Mouse (Mus musculus) brain, embryonic 14.5 days (tissue): Measurements from ENCODE around the gene Dtnb. TPM values are rescaled to one million over a fixed set of nuclear protein-coding genes. Genes with fewer than 3 reads are reported as not detected.
A peak's percentile ranks its signal among the peaks of the same experiment; 100 is the strongest.

Experiments
- DNase-seq: peaks from one replicate; pipeline ENCODE4 v3.0.0-alpha.2; 2011; ENCODE audit warnings: low read depth
- CTCF ChIP-seq: fragments of 200-500 bp; IDR thresholded peaks from 2 replicates; pipeline ENCODE4 v1.5.1; 2012; ENCODE audit warnings: inconsistent platforms, mild to moderate bottlenecking, moderate library complexity, borderline replicate concordance; ENCODE audit not compliant: insufficient read depth, insufficient read length; ENCODE audit errors: extremely low read depth
- POLR2A ChIP-seq: fragments of 200-500 bp; IDR thresholded peaks from 2 replicates; pipeline ENCODE4 v1.6.1; 2012; ENCODE audit warnings: mild to moderate bottlenecking, inconsistent platforms, borderline replicate concordance; ENCODE audit not compliant: poor library complexity, insufficient read depth, insufficient read length, severe bottlenecking; ENCODE audit errors: extremely low read depth
- polyA plus RNA-seq: library from polyadenylated mRNA; depleted of rRNA; stranded (reverse); fragments of >200 nt; gene quantifications from 2 replicates; pipeline ENCODE4 v1.2.3, GENCODE M21; 2012

The Dtnb gene
- polyA plus RNA-seq, 1 experiment = 61.1 TPM

DNA sequence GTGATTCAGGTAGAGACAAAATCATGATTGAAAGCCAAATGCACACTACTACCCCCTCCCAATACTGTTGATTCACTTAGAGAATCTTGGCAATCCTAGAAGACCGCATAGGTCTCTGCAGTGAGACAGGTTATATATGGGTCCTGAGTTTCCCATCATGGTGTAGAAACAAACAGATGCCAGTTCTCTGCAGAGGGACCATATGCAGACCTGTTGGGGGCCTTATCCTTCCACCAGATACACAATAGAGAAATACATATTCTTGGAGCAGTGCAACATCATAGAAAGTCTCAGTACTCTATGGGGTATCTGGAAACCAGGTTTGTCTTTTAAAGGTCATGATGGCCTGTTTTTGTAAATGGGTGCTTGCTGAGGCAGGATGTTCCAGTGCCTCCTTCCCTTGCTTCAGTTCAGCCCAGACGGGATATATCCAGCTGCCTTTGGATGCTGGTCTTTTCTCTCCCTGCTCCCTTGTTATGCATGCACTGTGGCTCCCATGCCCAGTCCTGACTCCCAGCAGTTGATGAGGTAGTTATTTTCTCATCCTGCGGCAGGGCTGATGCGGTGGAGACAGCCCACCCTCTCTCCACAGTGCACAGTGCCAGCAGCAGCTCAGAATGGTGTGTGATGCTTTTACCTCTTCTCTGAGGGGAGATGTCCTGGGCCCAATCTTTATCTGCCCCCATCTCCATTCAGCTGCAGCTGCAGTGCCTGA is 188.9 kb downstream of the Dtnb start:
- TF ChIP-seq CTCF = no peak
- no peak for TF ChIP-seq POLR2A
- peak; percentile 56 for DNase-seq

DNA sequence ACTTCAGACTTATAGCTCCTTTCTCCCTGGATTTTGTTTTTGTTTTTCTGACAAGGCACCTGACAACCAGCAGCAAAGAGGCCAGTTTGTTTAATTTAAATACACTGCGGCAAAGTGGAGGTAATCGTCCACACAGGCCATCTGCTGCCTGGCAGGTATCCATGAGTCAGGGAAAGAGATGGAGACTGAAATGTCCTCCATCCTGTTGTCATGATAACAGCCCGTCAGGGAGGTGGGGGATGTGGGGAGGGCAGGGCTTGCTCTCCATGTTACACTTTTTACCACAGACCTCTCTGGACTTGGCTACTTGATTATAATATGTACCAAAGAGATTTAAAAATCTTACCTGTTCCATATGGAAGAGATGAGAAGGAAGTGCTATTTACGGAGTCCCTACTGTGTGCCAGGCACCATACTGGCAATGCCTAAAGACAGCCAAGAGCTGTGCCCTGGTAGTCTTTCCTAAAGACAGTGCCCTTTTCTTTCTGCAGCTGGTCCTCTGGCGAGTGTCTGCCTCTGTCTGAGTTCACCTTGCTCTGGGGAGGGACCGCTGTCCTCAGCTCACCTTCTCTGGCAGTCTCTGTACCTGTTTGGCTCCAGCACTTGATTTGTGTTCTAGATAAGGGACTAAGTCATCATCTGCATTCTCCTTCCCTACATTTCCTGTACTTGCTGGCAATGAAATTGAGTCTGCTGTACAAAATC is 189.6 kb downstream of the Dtnb start:
- TF ChIP-seq POLR2A = no peak
- TF ChIP-seq CTCF = no peak
- peak; percentile 72 for DNase-seq

DNA sequence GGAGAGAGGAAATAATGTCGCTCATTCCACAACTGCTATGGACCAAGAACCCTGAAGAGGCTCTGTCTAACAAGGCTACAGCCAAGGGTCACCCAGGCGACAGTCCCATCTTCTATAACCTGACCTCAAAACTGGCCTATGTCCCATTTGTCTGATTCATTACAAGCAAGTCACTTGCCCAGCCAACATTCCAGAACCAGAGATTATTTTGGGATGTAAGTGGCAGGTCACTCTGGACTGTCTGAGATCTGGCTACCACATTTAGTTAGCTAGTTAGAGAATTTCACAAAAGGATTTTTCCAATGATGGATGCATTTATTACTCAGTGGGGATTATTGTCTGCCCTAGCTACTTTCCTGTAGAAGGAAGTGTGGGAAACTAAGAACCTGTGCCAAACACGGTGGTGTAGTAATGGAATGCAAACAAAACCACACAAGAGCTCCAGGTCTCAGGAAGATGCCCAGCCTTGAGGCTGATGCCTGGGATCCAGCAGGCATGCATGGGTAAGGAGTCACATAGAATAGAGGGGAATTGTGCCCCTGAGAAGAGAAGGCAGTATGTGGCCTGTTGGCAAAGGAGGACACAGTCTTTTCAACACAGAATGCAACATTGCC is 192.1 kb downstream of the Dtnb start:
- TF ChIP-seq POLR2A (no peak), CTCF (no peak)
- no peak for DNase-seq

DNA sequence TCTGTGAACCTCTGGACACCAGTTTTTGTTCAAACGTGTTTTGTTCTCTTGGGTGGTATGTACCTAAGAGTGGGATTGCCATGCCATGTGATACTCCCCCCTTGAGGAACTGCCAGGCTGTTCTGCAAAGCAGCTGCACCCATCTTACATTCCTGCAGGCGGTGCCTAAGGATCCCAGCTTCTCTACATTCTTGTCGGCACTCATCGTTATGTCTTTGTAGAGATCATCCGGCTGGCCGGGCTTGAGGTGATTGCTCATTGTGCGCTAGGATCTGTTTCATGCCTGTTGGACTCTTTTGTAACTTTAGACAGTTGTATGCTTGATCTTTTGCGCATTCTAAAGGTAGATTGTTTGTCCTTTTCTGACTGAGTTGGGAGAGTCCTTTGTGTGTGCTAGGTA is 195.2 kb downstream of the Dtnb start:
- no peak for DNase-seq
- TF ChIP-seq CTCF = no peak
- TF ChIP-seq POLR2A = no peak

DNA sequence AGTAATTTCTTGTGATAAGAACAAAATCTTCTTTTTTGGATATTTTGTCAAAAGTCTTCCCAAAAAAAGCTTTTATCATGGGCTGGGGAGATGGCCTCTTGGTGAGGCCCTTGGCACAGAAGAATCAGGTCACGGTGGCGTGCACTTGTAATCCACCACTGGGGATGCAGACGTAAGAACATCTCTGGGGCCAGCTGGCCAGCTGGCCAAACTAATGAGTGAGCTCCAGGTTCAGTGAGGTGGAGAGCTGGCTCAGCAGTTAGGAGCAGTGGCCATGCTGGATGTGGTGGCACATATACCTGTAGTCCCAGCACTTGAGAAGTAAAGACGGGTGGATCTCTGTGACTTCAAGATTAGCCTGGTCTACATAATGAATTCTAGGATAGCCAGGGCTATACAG is 196.2 kb downstream of the Dtnb start:
- no peak for DNase-seq
- TF ChIP-seq POLR2A (no peak), CTCF (no peak)

DNA sequence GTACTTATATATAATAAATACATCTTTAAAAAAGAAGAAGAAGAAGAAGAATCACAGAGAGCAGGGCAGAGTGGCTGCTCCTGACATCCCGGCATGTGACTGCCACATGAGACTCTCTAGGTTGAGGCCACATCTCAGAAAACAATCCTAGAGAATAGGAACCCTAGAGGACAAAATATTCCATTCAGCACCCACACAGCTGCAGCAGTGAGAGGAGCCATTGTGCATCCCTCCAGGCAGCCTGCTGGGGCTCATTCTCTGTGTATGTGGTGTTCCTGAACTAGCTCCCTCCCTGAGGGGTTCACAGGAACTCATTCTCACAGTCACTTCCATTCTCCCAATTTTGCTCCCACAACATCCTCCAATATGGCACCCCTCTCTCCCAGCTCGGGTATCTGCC is 198.4 kb downstream of the Dtnb start:
- no peak for TF ChIP-seq CTCF
- TF ChIP-seq POLR2A = no peak
- DNase-seq = no peak

DNA sequence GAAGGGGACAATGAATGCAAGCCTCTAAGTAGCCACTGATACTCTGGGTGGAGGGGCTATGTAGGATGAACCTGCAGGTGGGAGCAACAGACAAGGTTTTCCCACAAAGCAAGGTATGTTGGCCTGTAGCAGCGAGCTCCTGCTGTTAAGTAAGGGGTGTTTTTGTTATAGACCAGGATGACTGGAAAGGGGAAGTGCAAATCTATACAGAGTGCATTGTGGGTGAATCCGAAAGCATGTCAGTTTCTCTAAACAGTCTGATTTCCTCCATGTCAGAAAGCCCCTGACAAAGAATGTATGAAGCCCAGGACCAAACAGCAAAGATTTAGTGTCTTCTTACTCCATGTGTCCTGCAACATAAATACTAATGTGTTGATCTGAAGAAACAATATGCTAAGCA is 198.9 kb downstream of the Dtnb start:
- no peak for DNase-seq
- TF ChIP-seq CTCF = no peak
- TF ChIP-seq POLR2A = no peak

DNA sequence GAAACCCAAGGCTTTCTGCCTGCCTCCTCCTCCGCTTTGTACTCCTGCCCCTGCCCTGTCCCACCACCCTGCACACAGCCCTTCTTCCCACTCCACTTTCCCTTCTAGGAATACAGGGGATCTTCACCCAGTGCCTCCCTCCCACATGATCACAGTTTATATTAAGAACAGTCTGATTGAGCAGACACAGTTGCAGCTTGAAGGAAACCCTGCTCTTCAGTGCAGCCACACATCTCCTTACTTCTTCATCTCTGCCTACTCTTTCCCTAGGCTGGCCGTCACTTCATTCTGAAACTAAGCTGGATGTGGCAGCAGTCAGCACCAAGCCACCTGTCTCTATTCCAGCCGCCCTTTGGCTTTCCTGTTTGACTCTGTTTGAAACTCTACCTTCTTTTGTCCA is 201.5 kb downstream of the Dtnb start:
- DNase-seq = no peak
- TF ChIP-seq POLR2A (no peak), CTCF (no peak)

DNA sequence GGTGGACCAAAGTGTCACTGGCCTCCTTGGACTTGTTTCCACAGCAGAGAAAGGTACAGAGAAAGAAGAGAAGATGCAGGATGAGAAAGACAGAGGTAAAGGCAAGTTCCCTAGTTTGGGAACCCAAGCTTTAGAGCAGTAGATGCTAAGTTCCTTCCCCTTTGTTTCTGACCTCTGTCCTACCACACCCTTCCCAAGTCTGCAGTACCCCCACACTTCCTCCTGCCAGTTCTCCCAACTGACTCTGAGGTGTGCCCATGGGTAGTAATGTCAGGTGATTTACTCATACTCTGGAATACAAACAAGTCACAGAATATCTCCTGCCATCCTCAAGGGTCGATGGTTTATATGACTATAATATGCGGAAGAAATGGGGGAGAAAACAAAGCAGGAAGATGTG is 203.8 kb downstream of the Dtnb start:
- TF ChIP-seq POLR2A (no peak), CTCF (no peak)

DNA sequence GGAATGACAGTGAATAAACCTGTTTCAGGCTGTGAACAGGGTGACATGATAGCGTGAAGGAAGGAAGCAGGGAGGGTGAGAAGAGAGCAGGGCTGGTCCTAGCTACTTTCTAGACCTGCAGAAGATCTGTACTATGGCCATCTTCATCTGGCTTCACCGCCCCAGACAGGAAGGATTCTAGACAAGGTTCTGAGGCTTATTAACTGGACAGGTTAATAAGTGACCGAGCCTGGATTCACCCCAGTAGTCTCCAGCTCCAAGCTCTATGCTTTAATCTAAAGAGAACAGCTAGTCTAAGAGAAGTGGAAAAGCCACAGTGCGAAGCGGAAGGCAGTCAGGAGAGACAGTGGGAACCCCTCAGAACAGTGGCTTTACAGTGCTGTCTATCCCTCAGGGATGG is 205.5 kb downstream of the Dtnb start:
- TF ChIP-seq CTCF (no peak), POLR2A (no peak)

More for the DNA sequence above, 203.8 kb downstream of the Dtnb start:
- DNase-seq = no peak

DNA sequence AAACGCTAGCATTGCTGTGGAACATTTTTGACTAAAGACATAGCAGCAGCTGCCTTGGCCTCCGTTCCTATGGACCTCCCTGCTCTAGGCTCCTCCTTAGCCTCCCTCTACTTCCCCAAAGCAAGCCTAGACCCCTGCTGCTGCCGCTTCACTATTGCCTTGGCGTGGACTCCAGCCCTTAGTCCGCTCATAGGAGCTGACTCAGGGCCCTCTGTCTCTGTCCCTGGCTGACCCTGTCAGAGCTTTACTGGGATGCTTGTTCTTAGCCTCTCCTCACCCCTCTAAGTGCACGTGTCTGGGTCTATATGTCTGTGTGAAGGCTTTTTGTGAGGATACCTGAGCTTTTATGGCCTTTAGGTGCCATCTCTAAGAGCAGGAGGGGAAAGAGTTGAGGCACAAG is 206.1 kb downstream of the Dtnb start:
- no peak for DNase-seq
- TF ChIP-seq CTCF = no peak
- TF ChIP-seq POLR2A = no peak

More for the DNA sequence above, 205.5 kb downstream of the Dtnb start:
- DNase-seq = no peak
